Mouse (Mus musculus): ENCODE measurements at regions not wholly inside any gene's neighbourhood (a gene's known extent, or its start where the extent isn't known, plus 50 kb on each side); places are given as distances from the start of the nearest gene placed in this dataset.

DNA sequence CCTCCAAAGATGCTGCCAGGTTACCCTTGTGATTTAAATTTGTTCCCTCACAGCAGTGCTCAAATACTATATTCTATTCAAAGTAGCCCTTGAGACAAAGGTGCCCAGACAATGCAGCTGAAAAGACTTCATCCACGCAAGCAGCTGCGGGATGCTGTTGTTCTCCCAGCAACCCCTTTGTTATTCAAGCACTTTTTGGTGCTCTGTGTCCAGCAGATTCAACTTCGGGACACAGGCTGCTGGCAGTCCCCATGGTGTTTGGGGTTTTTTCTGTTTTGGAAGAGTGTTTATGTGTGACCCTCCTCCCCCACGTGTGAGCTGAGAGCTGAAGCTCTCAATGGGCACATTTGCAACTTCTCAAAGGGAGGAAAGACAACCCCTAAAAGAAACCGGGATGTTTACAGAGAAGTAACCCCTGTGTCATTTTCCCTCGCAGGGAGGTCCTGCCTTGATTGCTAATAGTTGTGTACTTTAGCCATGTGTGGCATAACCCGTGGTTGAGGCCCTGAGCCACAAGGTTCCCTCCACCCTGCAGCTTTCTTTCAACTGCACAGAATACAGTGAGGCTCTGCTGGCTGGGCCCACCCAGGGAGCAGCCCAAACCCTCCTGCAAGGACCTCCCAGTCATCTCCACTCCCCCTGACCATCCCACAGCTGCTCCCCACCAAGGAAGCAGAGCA, 108.9 kb downstream of the Hsd17b3 start:
- peak; percentile 87 for ATAC-seq (replicated peaks; ENCODE audit: low FRiP score, low read depth)
- Histone ChIP-seq H3K4me1 (replicated peaks; ENCODE audit: insufficient read depth, low read length) (peaks cover 7% of the 10 kb centered on the region; the same call in 1 of the 2 replicates), H3K27me3 (ENCODE audit: insufficient read depth, low read length) (no peaks in the 10 kb centered on the region), H3K36me3 (ENCODE audit: insufficient read depth, low read length) (no peaks in the 10 kb centered on the region), H3K4me2 (ENCODE audit: low read length) (no peak overlapping the region), H3K27ac (peak overlapping the region; percentile 66), H3K9me3 (replicated peaks; ENCODE audit: low read length) (no peaks in the 10 kb centered on the region), H3K9ac (ENCODE audit: low read depth, low read length) (peak overlapping the region; percentile 20; the same call in 1 of the 2 replicates), H3K4me3 (replicated peaks; ENCODE audit: low read depth, low read length) (no peak overlapping the region)
- DNase-seq (ENCODE audit: low spot score), result peak; percentile 74
- WGBS, result 20% methylated on average over 7 of the region's 7 CpGs
- no peak for TF ChIP-seq CTCF (IDR thresholded peaks at IDR 0.05; ENCODE audit: low read depth)

GRCm38 (mm10) chr13:63979581-63979980, 109.4 kb downstream of the Hsd17b3 start:
- Histone ChIP-seq H3K9me3 (replicated peaks; ENCODE audit: low read length) (no peaks in the 10 kb centered on the region), H3K36me3 (ENCODE audit: insufficient read depth, low read length) (no peaks in the 10 kb centered on the region), H3K4me1 (replicated peaks; ENCODE audit: insufficient read depth, low read length) (peaks cover 7% of the 10 kb centered on the region; the same call in 1 of the 2 replicates), H3K9ac (ENCODE audit: low read depth, low read length) (no peak overlapping the region), H3K27me3 (ENCODE audit: insufficient read depth, low read length) (no peaks in the 10 kb centered on the region), H3K4me2 (ENCODE audit: low read length) (no peak overlapping the region), H3K27ac (no peak overlapping the region), H3K4me3 (replicated peaks; ENCODE audit: low read depth, low read length) (no peak overlapping the region)
- no peak for TF ChIP-seq CTCF (IDR thresholded peaks at IDR 0.05; ENCODE audit: low read depth)
- WGBS, result 33% methylated on average over 1 of the region's 1 CpGs
- ATAC-seq (replicated peaks; ENCODE audit: low FRiP score, low read depth) (no peak), DNase-seq (ENCODE audit: low spot score) (no peak)

DNA sequence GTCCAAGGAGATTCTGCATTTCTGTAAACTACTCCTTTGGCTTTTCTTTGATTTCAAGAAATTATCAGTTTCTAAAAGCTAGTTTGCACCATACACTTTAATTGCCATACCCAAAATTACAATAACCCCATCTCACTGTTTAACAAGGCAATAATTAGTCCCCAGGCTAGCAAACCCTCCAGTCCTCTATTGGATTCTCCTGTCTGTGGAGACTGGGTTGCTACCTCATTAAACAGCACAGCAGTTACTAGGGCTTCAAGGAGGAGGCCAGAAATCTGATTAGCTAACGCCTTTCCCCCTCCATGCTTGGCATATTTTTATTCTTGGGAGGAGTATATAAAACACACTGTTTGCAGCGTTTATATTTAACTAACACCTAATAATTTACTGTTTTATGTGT, 119.1 kb downstream of the Hsd17b3 start:
- DNase-seq (ENCODE audit: low spot score), result no peak
- Histone ChIP-seq H3K4me2 (ENCODE audit: low read length) (no peak overlapping the region), H3K9me3 (replicated peaks; ENCODE audit: low read length) (no peaks in the 10 kb centered on the region), H3K4me3 (replicated peaks; ENCODE audit: low read depth, low read length) (no peak overlapping the region), H3K9ac (ENCODE audit: low read depth, low read length) (no peak overlapping the region), H3K27me3 (ENCODE audit: insufficient read depth, low read length) (no peaks in the 10 kb centered on the region), H3K4me1 (replicated peaks; ENCODE audit: insufficient read depth, low read length) (no peaks in the 10 kb centered on the region), H3K27ac (no peak overlapping the region), H3K36me3 (ENCODE audit: insufficient read depth, low read length) (no peaks in the 10 kb centered on the region)
- ATAC-seq (replicated peaks; ENCODE audit: low FRiP score, low read depth), result no peak
- no peak for TF ChIP-seq CTCF (IDR thresholded peaks at IDR 0.05; ENCODE audit: low read depth)
- 42% methylated on average over 2 of the region's 2 CpGs for WGBS

DNA sequence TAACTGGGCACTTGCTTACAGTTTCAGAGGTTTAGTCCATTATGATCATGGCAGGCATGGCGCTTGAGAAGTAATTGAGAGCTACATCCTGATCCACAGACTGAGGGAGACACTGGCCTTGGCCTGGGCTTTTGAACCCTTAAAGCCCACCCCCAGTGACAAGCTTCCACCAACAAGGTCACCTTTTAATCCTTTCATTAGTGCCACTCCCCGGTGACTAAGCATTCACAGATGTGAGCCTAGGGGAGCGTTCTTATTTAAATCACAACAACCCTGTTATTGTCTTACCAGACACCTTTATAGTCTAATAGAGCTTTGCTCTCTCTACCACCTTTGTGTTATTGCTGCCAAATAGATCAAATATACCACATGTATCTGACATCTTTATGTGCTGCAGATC, 120.4 kb downstream of the Hsd17b3 start:
- no peak overlapping the region for H3K9ac ChIP-seq (ENCODE audit: low read depth, low read length)
- no peaks in the 10 kb centered on the region for H3K4me1 ChIP-seq (replicated peaks; ENCODE audit: insufficient read depth, low read length)
- no peaks in the 10 kb centered on the region for H3K9me3 ChIP-seq (replicated peaks; ENCODE audit: low read length)
- no peak overlapping the region for H3K27ac ChIP-seq
- WGBS, result 74% methylated on average over 3 of the region's 3 CpGs
- H3K4me3 ChIP-seq (replicated peaks; ENCODE audit: low read depth, low read length), result no peak overlapping the region
- no peaks in the 10 kb centered on the region for H3K36me3 ChIP-seq (ENCODE audit: insufficient read depth, low read length)
- no peak overlapping the region for H3K4me2 ChIP-seq (ENCODE audit: low read length)
- no peak for DNase-seq (ENCODE audit: low spot score)
- no peak for ATAC-seq (replicated peaks; ENCODE audit: low FRiP score, low read depth)
- no peak for TF ChIP-seq CTCF (IDR thresholded peaks at IDR 0.05; ENCODE audit: low read depth)
- H3K27me3 ChIP-seq (ENCODE audit: insufficient read depth, low read length), result no peaks in the 10 kb centered on the region

GRCm38 (mm10) chr13:63957098-63957497, 131.9 kb downstream of the Hsd17b3 start:
- no peaks in the 10 kb centered on the region for H3K36me3 ChIP-seq (ENCODE audit: insufficient read depth, low read length)
- no peak overlapping the region for H3K4me3 ChIP-seq (replicated peaks; ENCODE audit: low read depth, low read length)
- TF ChIP-seq CTCF (IDR thresholded peaks at IDR 0.05; ENCODE audit: low read depth), result no peak
- 0 out of 2 replicates have a peak, but pooled peaks cover 4% of the 10 kb centered on the region for H3K4me1 ChIP-seq (replicated peaks; ENCODE audit: insufficient read depth, low read length)
- 20% methylated on average over 5 of the region's 5 CpGs for WGBS
- H3K9me3 ChIP-seq (replicated peaks; ENCODE audit: low read length), result no peaks in the 10 kb centered on the region
- 0 out of 2 replicates have a peak overlapping the region, but pooled peaks have one; percentile 25 for H3K27ac ChIP-seq
- no peak overlapping the region for H3K4me2 ChIP-seq (ENCODE audit: low read length)
- ATAC-seq (replicated peaks; ENCODE audit: low FRiP score, low read depth) (peak; percentile 66), DNase-seq (ENCODE audit: low spot score) (peak; percentile 83)
- no peak overlapping the region for H3K9ac ChIP-seq (ENCODE audit: low read depth, low read length)
- H3K27me3 ChIP-seq (ENCODE audit: insufficient read depth, low read length), result no peaks in the 10 kb centered on the region

DNA sequence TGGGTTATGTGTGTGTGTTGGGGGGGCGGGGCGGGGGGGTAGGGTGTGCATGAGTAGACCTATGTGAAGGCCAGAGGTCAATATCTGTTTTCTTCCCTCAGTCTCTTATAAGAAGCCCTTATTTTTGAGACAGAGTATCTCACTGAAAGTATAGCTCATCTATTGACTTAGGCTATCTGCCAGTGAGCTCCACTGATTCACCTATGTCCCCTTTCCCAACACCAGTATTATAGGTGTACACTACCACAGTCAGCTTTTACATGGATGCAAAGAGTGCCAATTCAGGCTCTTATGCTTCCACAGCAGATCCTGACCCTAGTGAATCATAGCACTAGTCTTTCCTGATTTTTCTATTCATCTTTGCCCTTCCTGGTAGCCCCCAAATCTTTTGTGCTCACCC, 134.7 kb downstream of the Hsd17b3 start:
- no peak for DNase-seq (ENCODE audit: low spot score)
- no peak overlapping the region for H3K4me3 ChIP-seq (replicated peaks; ENCODE audit: low read depth, low read length)
- no peaks in the 10 kb centered on the region for H3K36me3 ChIP-seq (ENCODE audit: insufficient read depth, low read length)
- no peak for ATAC-seq (replicated peaks; ENCODE audit: low FRiP score, low read depth)
- no peaks in the 10 kb centered on the region for H3K9me3 ChIP-seq (replicated peaks; ENCODE audit: low read length)
- TF ChIP-seq CTCF (IDR thresholded peaks at IDR 0.05; ENCODE audit: low read depth), result no peak
- no peaks in the 10 kb centered on the region for H3K27me3 ChIP-seq (ENCODE audit: insufficient read depth, low read length)
- no peak overlapping the region for H3K9ac ChIP-seq (ENCODE audit: low read depth, low read length)
- 87% methylated on average over 2 of the region's 2 CpGs for WGBS
- no peak overlapping the region for H3K4me2 ChIP-seq (ENCODE audit: low read length)
- H3K4me1 ChIP-seq (replicated peaks; ENCODE audit: insufficient read depth, low read length), result peaks cover 14% of the 10 kb centered on the region; the same call in 1 of the 2 replicates
- no peak overlapping the region for H3K27ac ChIP-seq
